35 mouse cellular contexts compared by ENCODE assay signal in the genomic region with DNA sequence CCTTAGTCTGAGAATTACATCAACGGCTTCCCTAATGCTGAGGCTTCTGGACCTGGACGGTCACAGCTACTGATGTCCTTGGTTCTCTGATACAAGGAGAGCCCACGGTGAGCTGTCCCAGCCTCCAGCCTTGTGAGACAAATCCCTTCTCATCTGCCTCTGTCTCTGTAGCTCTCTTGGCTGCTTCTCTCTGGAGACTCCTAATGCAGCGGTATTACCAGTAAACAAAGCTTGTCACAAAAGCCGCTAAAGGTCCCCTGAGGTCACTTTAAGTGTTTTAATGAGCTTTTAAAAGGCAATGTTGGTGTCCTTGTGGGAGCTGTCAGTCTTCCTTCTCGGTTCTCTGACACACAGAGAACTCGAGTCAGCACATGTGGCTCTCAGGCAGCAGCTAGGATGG. TPM values are rescaled to one million over a fixed set of nuclear protein-coding genes. Genes with fewer than 3 reads are reported as not detected.
DNase-seq lines count a peak whose midpoint lies in the region; ATAC-seq lines count a peak whose summit lies in the region.
"Had no signal": no experiment of that assay in that cellular context is flagged by ENCODE, and none has a peak within 500 bp of the region (broad histone marks: within the 10 kb centered on the region; RNA-seq: fewer than 3 reads in every experiment).

No protein-coding gene starts in this region.

- no peaks in the 10 kb centered on the region; the same call in 1 of the 2 replicates for H3K36me3 ChIP-seq in intestine, embryonic 16.5 days (ENCODE audit: control insufficient read depth, insufficient read depth, low read length)
- no peaks in the 10 kb centered on the region for H3K36me3 ChIP-seq in intestine, embryonic 15.5 days
- H3K36me3 ChIP-seq: embryonic facial prominence, embryonic 13.5 days; forebrain, embryonic 12.5 days; limb, embryonic 10.5 days; limb, embryonic 15.5 days; liver, embryonic 13.5 days; neural tube, embryonic 13.5 days had no signal

- no peaks in the 10 kb centered on the region for H3K4me1 ChIP-seq in intestine, embryonic 16.5 days (ENCODE audit: control insufficient read depth, insufficient read depth, low read length)
- no peaks in the 10 kb centered on the region for H3K4me1 ChIP-seq in intestine, embryonic 15.5 days (replicated peaks)
- H3K4me1 ChIP-seq: embryonic facial prominence, embryonic 13.5 days; limb, embryonic 10.5 days; limb, embryonic 15.5 days; megakaryocyte, embryonic 14.5 days had no signal

- 45% methylated on average over 7 of the region's 7 CpGs for WGBS in intestine, embryonic 16.5 days
- WGBS in intestine, embryonic 15.5 days, result 51% methylated on average over 7 of the region's 7 CpGs

- no peak overlapping the region for H3K27ac ChIP-seq in intestine, embryonic 16.5 days (ENCODE audit: low read length)
- H3K27ac ChIP-seq in intestine, embryonic 15.5 days, result no peak overlapping the region
- H3K27ac ChIP-seq: embryonic facial prominence, embryonic 13.5 days; forebrain, embryonic 12.5 days; hindbrain, embryonic 14.5 days; kidney, postnatal 0 days; limb, embryonic 10.5 days; limb, embryonic 15.5 days; liver, embryonic 13.5 days; neural tube, embryonic 13.5 days; stomach, postnatal 0 days had no signal

- H3K4me3 ChIP-seq in intestine, embryonic 16.5 days (ENCODE audit: low read length), result no peak overlapping the region
- H3K4me3 ChIP-seq in intestine, embryonic 15.5 days (replicated peaks), result no peak overlapping the region
- H3K4me3 ChIP-seq: embryonic facial prominence, embryonic 13.5 days; erythroblast, embryonic 14.5 days; forebrain, embryonic 12.5 days; limb, embryonic 10.5 days; limb, embryonic 15.5 days; liver, embryonic 13.5 days; megakaryocyte, embryonic 14.5 days; myocyte; neural tube, embryonic 13.5 days had no signal

- peak; percentile 25 for DNase-seq in embryo, embryonic 10.5 days (ENCODE audit: low spot score)
- DNase-seq in embryo, embryonic 10 days (ENCODE audit: low spot score), result no peak
- DNase-seq in embryo, embryonic 11 days, result peak; percentile 16
- peak; percentile 43 for DNase-seq in retina, adult 2 months (ENCODE audit: low read depth, low spot score)
- DNase-seq in gastrocnemius, adult 8-10 months (ENCODE audit: low spot score in 2 of 2), result no peak
- DNase-seq in cerebellum, adult 18-20 months, result no peak
- DNase-seq: cerebellum, adult 11-12 months; cerebellum, postnatal 10 days; gastrocnemius, postnatal 14 days; heart, postnatal 36 days; kidney, adult 2 months; layer of hippocampus, postnatal 36 days; liver, embryonic 13.5 days; lung, adult 18-20 months; lung, postnatal 4 days; right cerebral cortex, adult 18-20 months; spleen, adult 18-20 months; thymus, adult 18-20 months; thymus, postnatal 25 days had no signal

- H3K9ac ChIP-seq in intestine, embryonic 16.5 days (ENCODE audit: low read depth, low read length), result no peak overlapping the region
- no peak overlapping the region for H3K9ac ChIP-seq in intestine, embryonic 15.5 days
- H3K9ac ChIP-seq: embryonic facial prominence, embryonic 13.5 days; forebrain, embryonic 12.5 days; hindbrain, embryonic 14.5 days; limb, embryonic 15.5 days; liver, embryonic 13.5 days; neural tube, embryonic 13.5 days had no signal

- no peaks in the 10 kb centered on the region for H3K27me3 ChIP-seq in intestine, embryonic 16.5 days (replicated peaks; ENCODE audit: control insufficient read depth, insufficient read depth, low read length)
- H3K27me3 ChIP-seq in intestine, embryonic 15.5 days (replicated peaks), result no peaks in the 10 kb centered on the region
- H3K27me3 ChIP-seq: embryonic facial prominence, embryonic 13.5 days; forebrain, embryonic 12.5 days; limb, embryonic 15.5 days; liver, embryonic 13.5 days had no signal

- ATAC-seq in intestine, embryonic 16.5 days, result 0 out of 2 replicates have a peak, but pooled peaks have one; percentile 5
- ATAC-seq in intestine, embryonic 15.5 days, result no peak
- ATAC-seq: lung, postnatal 0 days; midbrain, embryonic 16.5 days had no signal

- H3K9me3 ChIP-seq in intestine, embryonic 16.5 days (ENCODE audit: control insufficient read depth, low read length), result no peaks in the 10 kb centered on the region; the same call in 1 of the 2 replicates
- H3K9me3 ChIP-seq in intestine, embryonic 15.5 days, result no peaks in the 10 kb centered on the region
- H3K9me3 ChIP-seq: embryonic facial prominence, embryonic 13.5 days; forebrain, embryonic 12.5 days; limb, embryonic 10.5 days; limb, embryonic 15.5 days; liver, embryonic 13.5 days; neural tube, embryonic 13.5 days had no signal

- H3K4me2 ChIP-seq in intestine, embryonic 16.5 days (ENCODE audit: low read depth, low read length), result no peak overlapping the region
- no peak overlapping the region for H3K4me2 ChIP-seq in intestine, embryonic 15.5 days (replicated peaks)
- H3K4me2 ChIP-seq: embryonic facial prominence, embryonic 13.5 days; forebrain, embryonic 12.5 days; heart, embryonic 11.5 days; hindbrain, embryonic 14.5 days; limb, embryonic 15.5 days; liver, embryonic 13.5 days; neural tube, embryonic 13.5 days had no signal

RNA-seq across cellular contexts. Expression of gene Eps8, which starts 56.4 kb away (rescaled TPM):
- polyA plus RNA-seq in intestine, embryonic 16.5 days (2015; fragmentation: Nextera tagmentation; extraction: Ambion mirVana), result 102 and 143 TPM in 2 replicates
- polyA plus RNA-seq in intestine, embryonic 15.5 days (2015; fragmentation: Nextera tagmentation; extraction: Ambion mirVana), result 85.2 and 93.9 TPM in 2 replicates
- total RNA-seq in gastrocnemius, adult 8-10 months (2022), result 1 to 10 TPM; 2.4 to 3.9 (median 3.4) TPM

Comparison
In these comparisons a context has a peak if more than half of its experiments do, and no peak if none do; other contexts are left out.
1. DNase-seq: peak in embryo, embryonic 10.5 days (single experiment), embryo, embryonic 11 days (single experiment) and retina, adult 2 months (single experiment); none in embryo, embryonic 10 days (single experiment), gastrocnemius, adult 8-10 months (0 of 2) and cerebellum, adult 18-20 months (0 of 2).